In genomic region chr1:34223866-34224265, GRCm38 (mm10) we compare ENCODE assay signal across 24 mouse cellular contexts.
DNase-seq lines count a peak whose midpoint lies in the region; ATAC-seq and TF ChIP-seq lines count a peak whose summit lies in the region.
"Had no signal": no experiment of that assay in that cellular context is flagged by ENCODE, and none has a peak within 500 bp of the region (broad histone marks: within the 10 kb centered on the region; RNA-seq: fewer than 3 reads in every experiment).

No protein-coding gene starts in this region.

- no peak for TF ChIP-seq CTCF in lung, embryonic 14.5 days (IDR thresholded peaks at IDR 0.05; ENCODE audit: low read depth)

- H3K9me3 ChIP-seq in liver, embryonic 13.5 days (replicated peaks): no peaks in the 10 kb centered on the region
- no peaks in the 10 kb centered on the region for H3K9me3 ChIP-seq in liver, embryonic 11.5 days (ENCODE audit: control insufficient read depth, low read length)
- no peaks in the 10 kb centered on the region for H3K9me3 ChIP-seq in lung, embryonic 14.5 days (ENCODE audit: low read depth, low read length)
- H3K9me3 ChIP-seq in stomach, embryonic 16.5 days (replicated peaks; ENCODE audit: control insufficient read depth, low read length): no peaks in the 10 kb centered on the region
- H3K9me3 ChIP-seq: forebrain, embryonic 10.5 days; forebrain, embryonic 13.5 days; heart, embryonic 12.5 days; heart, embryonic 15.5 days had no signal

- no peak overlapping the region for H3K9ac ChIP-seq in liver, embryonic 13.5 days
- no peak overlapping the region for H3K9ac ChIP-seq in liver, embryonic 11.5 days (ENCODE audit: low read depth, low read length)
- H3K9ac ChIP-seq in lung, embryonic 14.5 days: no peak overlapping the region
- H3K9ac ChIP-seq in stomach, embryonic 16.5 days (ENCODE audit: low read length): no peak overlapping the region
- H3K9ac ChIP-seq: forebrain, embryonic 13.5 days; heart, embryonic 12.5 days; heart, embryonic 15.5 days; hindbrain, embryonic 14.5 days had no signal

- 0 out of 2 replicates have a peak, but pooled peaks have one; percentile 29 for ATAC-seq in liver, embryonic 13.5 days (ENCODE audit: low read depth)
- ATAC-seq in liver, embryonic 11.5 days (replicated peaks; ENCODE audit: low FRiP score): no peak
- ATAC-seq in lung, embryonic 14.5 days (ENCODE audit: insufficient read depth): peak; percentile 25; the same call in 1 of the 2 replicates
- ATAC-seq in stomach, embryonic 16.5 days (ENCODE audit: insufficient read depth, low FRiP score): peak; percentile 51; the same call in 1 of the 2 replicates
- ATAC-seq: activated CD4-positive, CD25-positive, alpha-beta regulatory T cell, adult 4 months; forebrain, embryonic 13.5 days; forebrain, embryonic 16.5 days; hindbrain, postnatal 0 days had no signal

- DNase-seq in liver, embryonic 13.5 days: no peak
- no peak for DNase-seq in liver, embryonic 11.5 days (ENCODE audit: low spot score)
- no peak for DNase-seq in lung, embryonic 14.5 days
- no peak for DNase-seq in lung, postnatal 10 days
- DNase-seq in cerebellum, adult 18-20 months: no peak
- DNase-seq: adrenal gland, adult 8-10 months; adrenal gland, postnatal 25 days; cerebellum, adult 11-12 months; cerebellum, adult 9-10 months; cerebellum, postnatal 14 days; gastrocnemius, adult 2 months; gastrocnemius, postnatal 25 days; heart, adult 18-20 months; heart, postnatal 10 days; heart, postnatal 36 days had no signal

- WGBS in liver, embryonic 13.5 days (ENCODE audit: insufficient replicate concordance): 70% methylated on average over 11 of the region's 11 CpGs
- WGBS in liver, embryonic 11.5 days: 74% methylated on average over 11 of the region's 11 CpGs
- WGBS in lung, embryonic 14.5 days: 64% methylated on average over 11 of the region's 11 CpGs
- 69% methylated on average over 11 of the region's 11 CpGs for WGBS in stomach, embryonic 16.5 days

- no peak overlapping the region for H3K27ac ChIP-seq in liver, embryonic 13.5 days
- H3K27ac ChIP-seq in liver, embryonic 11.5 days (ENCODE audit: low read depth, low read length): no peak overlapping the region
- no peak overlapping the region for H3K27ac ChIP-seq in lung, embryonic 14.5 days (ENCODE audit: low read depth)
- H3K27ac ChIP-seq in stomach, embryonic 16.5 days (ENCODE audit: low read length): no peak overlapping the region
- H3K27ac ChIP-seq: forebrain, embryonic 10.5 days; forebrain, embryonic 13.5 days; gastrocnemius, adult 2 months; heart, embryonic 15.5 days; hindbrain, embryonic 14.5 days; hindbrain, postnatal 0 days had no signal

- no peaks in the 10 kb centered on the region for H3K36me3 ChIP-seq in liver, embryonic 13.5 days
- H3K36me3 ChIP-seq in liver, embryonic 11.5 days (ENCODE audit: control insufficient read depth, insufficient read depth, low read length): peaks cover 2% of the 10 kb centered on the region; the same call in 1 of the 2 replicates
- H3K36me3 ChIP-seq in lung, embryonic 14.5 days (ENCODE audit: insufficient read depth): no peaks in the 10 kb centered on the region; the same call in 1 of the 2 replicates
- H3K36me3 ChIP-seq in stomach, embryonic 16.5 days (ENCODE audit: control insufficient read depth, insufficient read depth, low read length): peaks cover 8% of the 10 kb centered on the region; the same call in 1 of the 2 replicates

- H3K27me3 ChIP-seq in liver, embryonic 13.5 days: no peaks in the 10 kb centered on the region
- H3K27me3 ChIP-seq in liver, embryonic 11.5 days (replicated peaks; ENCODE audit: control insufficient read depth, insufficient read depth, low read length): no peaks in the 10 kb centered on the region
- no peaks in the 10 kb centered on the region for H3K27me3 ChIP-seq in lung, embryonic 14.5 days (ENCODE audit: insufficient read depth, low read length)
- no peaks in the 10 kb centered on the region for H3K27me3 ChIP-seq in stomach, embryonic 16.5 days (ENCODE audit: control insufficient read depth, insufficient read depth, low read length)
- H3K27me3 ChIP-seq: forebrain, embryonic 13.5 days; heart, embryonic 12.5 days; heart, embryonic 15.5 days had no signal

- H3K4me3 ChIP-seq in liver, embryonic 13.5 days (replicated peaks): no peak overlapping the region
- H3K4me3 ChIP-seq in liver, embryonic 11.5 days (ENCODE audit: low read depth, low read length): no peak overlapping the region
- H3K4me3 ChIP-seq in lung, embryonic 14.5 days (ENCODE audit: low read depth, low read length): no peak overlapping the region
- no peak overlapping the region for H3K4me3 ChIP-seq in stomach, embryonic 16.5 days (replicated peaks; ENCODE audit: low read length)
- H3K4me3 ChIP-seq: forebrain, embryonic 10.5 days; forebrain, embryonic 13.5 days; gastrocnemius, adult 2 months; heart, embryonic 12.5 days; heart, embryonic 15.5 days had no signal

- no peak overlapping the region for H3K4me2 ChIP-seq in liver, embryonic 13.5 days
- H3K4me2 ChIP-seq in liver, embryonic 11.5 days: no peak overlapping the region
- H3K4me2 ChIP-seq in lung, embryonic 14.5 days: no peak overlapping the region
- H3K4me2 ChIP-seq in stomach, embryonic 16.5 days (ENCODE audit: low read depth, low read length): no peak overlapping the region
- H3K4me2 ChIP-seq: forebrain, embryonic 13.5 days; heart, embryonic 12.5 days; heart, embryonic 15.5 days; hindbrain, embryonic 14.5 days had no signal

- 0 out of 2 replicates have a peak, but pooled peaks cover 2% of the 10 kb centered on the region for H3K4me1 ChIP-seq in liver, embryonic 13.5 days (replicated peaks)
- no peaks in the 10 kb centered on the region for H3K4me1 ChIP-seq in liver, embryonic 11.5 days (replicated peaks; ENCODE audit: control insufficient read depth, insufficient read depth, low read length)
- H3K4me1 ChIP-seq in lung, embryonic 14.5 days (ENCODE audit: insufficient read depth): no peaks in the 10 kb centered on the region; the same call in 1 of the 2 replicates
- no peaks in the 10 kb centered on the region for H3K4me1 ChIP-seq in stomach, embryonic 16.5 days (ENCODE audit: control insufficient read depth, insufficient read depth, low read length)
- H3K4me1 ChIP-seq: forebrain, embryonic 10.5 days; forebrain, embryonic 13.5 days; heart, embryonic 12.5 days; heart, embryonic 15.5 days had no signal
